Mouse (Mus musculus): Measurements from ENCODE around the gene Scly.

Gene Scly

GRCm38 (mm10) chr1:91356105-91356504, 58.0 kb downstream of the Scly start:
- in situ Hi-C loops (cut with MboI, MseI), result no loop called here

GRCm38 (mm10) chr1:91362113-91362512, 64.0 kb downstream of the Scly start:
- in situ Hi-C loops (cut with MboI, MseI), result no loop called here

DNA sequence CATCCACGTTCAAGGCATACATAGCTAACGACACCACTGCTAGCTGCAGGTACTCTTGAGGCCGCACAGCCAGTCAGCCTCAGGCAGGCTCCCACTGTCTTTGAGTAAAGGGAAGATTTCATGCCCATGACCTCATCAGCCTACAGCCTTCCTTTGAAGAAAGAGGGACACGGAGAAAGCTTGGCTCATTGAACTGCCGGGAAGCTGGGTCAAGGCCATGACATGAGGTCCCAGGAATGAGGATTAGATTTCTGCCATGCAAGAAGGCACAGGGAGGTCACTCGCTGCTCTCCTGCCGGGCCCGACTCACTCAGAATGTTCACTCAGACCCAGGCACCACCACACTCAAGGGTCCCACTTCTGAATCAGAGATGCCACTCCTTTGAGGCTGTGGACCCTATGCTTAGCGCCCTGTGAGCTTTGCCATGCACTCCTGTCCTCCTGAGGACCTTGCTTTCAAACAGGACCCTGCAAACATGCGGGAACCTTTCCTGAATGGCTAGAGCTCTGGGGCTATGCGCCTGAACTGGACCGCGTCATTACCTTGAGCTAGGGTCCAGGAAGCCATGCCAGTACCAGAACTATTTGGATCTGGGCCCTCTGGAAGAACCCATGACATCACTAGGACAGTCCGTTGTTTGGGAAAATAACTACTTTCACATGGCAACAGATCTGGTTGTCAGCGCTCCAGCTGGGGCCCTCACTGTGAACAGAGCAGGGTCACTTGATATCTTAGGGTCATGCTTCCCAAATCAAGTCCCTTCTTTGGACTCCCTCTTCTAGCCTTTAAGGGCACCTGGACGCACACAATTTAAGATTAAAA, 66.9 kb downstream of the Scly start:
- in situ Hi-C loops (cut with MboI, MseI), result no loop called here

DNA sequence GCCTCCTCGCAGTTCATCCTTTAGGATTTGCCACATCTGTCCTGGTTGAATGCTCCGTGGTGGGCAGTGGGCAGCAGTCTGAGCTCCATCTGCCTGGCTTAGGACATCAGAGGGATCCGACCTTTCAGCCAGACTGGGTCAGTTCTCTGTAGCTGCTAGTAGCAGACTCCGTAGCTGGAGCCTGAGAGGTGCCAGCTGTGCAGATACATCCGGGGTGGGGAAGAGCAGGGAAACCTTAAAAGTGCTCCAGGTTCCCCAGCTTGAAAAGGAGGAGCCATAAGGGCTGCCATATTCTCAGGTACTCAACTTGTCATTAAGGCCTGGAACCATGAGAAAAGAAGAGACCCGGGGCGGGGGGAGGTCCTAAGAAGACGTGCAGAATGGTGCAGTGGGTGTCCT, 67.7 kb downstream of the Scly start:
- in situ Hi-C loops (cut with MboI, MseI), result no loop called here

- in situ Hi-C loops (cut with MboI, MseI), result no loop called here
These were observed 68.3 kb downstream of the Scly start, which contains the start of gene Erfe for GRCm38 (mm10) chr1:91366215-91367108. Erfe (plus strand) TSS chr1:91366430.

GRCm38 (mm10) chr1:91367295-91367694, 69.2 kb downstream of the Scly start:
- in situ Hi-C loops (cut with MboI, MseI), result no loop called here

- in situ Hi-C loops (cut with MboI, MseI), result no loop called here
These were observed 71.3 kb downstream of the Scly start for GRCm38 (mm10) chr1:91369408-91369807.

DNA sequence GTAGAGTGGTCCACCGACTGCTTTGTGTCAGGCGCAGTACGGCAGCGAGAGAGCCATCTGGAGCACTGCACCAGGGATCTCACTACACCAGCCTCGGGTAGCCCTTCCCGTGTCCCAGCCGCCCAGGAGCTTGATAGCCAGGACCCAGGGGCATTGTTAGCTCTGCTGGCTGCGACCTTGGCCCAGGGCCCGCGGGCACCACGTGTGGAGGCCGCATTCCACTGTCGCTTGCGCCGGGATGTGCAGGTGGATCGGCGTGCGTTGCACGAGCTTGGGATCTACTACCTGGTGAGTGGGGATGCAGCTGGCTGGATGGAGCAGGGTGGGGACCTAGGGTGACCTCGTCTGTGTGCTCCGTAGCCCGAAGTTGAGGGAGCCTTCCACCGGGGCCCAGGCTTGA, 71.9 kb downstream of the Scly start:
- in situ Hi-C loops (cut with MboI, MseI), result no loop called here
